Mouse (Mus musculus) heart, embryonic 14.5 days (tissue): Measurements from ENCODE around the gene Ppt2. TPM values are rescaled to one million over a fixed set of nuclear protein-coding genes. Genes with fewer than 3 reads are reported as not detected.

ENCODE experiments used
- ATAC-seq: fragments of 200-750 bp; cut with Nextera tagmentation; 2 replicates; pipeline ENCODE4 v1.8.0; 2017; ENCODE audit warnings: low read depth, moderate TSS enrichment; ENCODE audit not compliant: insufficient number of reproducible peaks, insufficient read depth, low FRiP score
- H3K27ac ChIP-seq, 2 experiments: fragments of 200-500 bp in 1 of 2; fragments of 300-500 bp in 1 of 2; sonication (generic) in 1 of 2; replicated peaks in 1 of 2; 2 replicates each; pipeline ENCODE4 v1.5.1; 2012 to 2014; ENCODE audit warnings: low read depth in 2 of 2, low read length in 2 of 2, control low read depth in 1 of 2, mild to moderate bottlenecking in 1 of 2, mixed read lengths in 1 of 2; ENCODE audit not compliant: control insufficient read depth in 1 of 2, insufficient read depth in 1 of 2
- H3K27me3 ChIP-seq: fragments of 300-500 bp; sonication (generic); 2 replicates; pipeline ENCODE4 v1.6.1; 2014; ENCODE audit warnings: mild to moderate bottlenecking, low read length, control low read depth; ENCODE audit not compliant: control insufficient read depth, insufficient read depth
- H3K36me3 ChIP-seq: fragments of 300-500 bp; sonication (generic); 2 replicates; pipeline ENCODE4 v1.6.1; 2014; ENCODE audit warnings: mild to moderate bottlenecking, control low read depth, low read length, mixed read lengths; ENCODE audit not compliant: control insufficient read depth, insufficient read depth
- H3K4me1 ChIP-seq, 2 experiments: fragments of 200-500 bp in 1 of 2; fragments of 300-500 bp in 1 of 2; sonication (generic) in 1 of 2; 2 replicates each; pipeline ENCODE4 v1.6.1; 2012 to 2014; ENCODE audit warnings: low read length in 2 of 2, control low read depth in 1 of 2, mixed read lengths in 1 of 2; ENCODE audit not compliant: control insufficient read depth in 2 of 2, insufficient read depth in 2 of 2
- H3K4me2 ChIP-seq: fragments of 300-500 bp; sonication (generic); 2 replicates; pipeline ENCODE4 v1.6.1; 2014; ENCODE audit warnings: mild to moderate bottlenecking, low read length
- H3K4me3 ChIP-seq, 2 experiments: fragments of 200-500 bp in 1 of 2; fragments of 300-500 bp in 1 of 2; sonication (generic) in 1 of 2; 2 replicates each; pipeline ENCODE4 v1.5.1; 2012 to 2014; ENCODE audit warnings: low read length in 2 of 2, mild to moderate bottlenecking in 2 of 2, control low read depth in 1 of 2, low read depth in 1 of 2, moderate library complexity in 1 of 2; ENCODE audit not compliant: control insufficient read depth in 1 of 2, insufficient read depth in 1 of 2
- H3K9ac ChIP-seq: fragments of 300-500 bp; sonication (generic); 2 replicates; pipeline ENCODE4 v1.6.1; 2014; ENCODE audit warnings: mild to moderate bottlenecking, low read length
- H3K9me3 ChIP-seq: fragments of 300-500 bp; sonication (generic); 2 replicates; pipeline ENCODE4 v1.6.1; 2016; ENCODE audit warnings: low read length, control low read depth; ENCODE audit not compliant: control insufficient read depth
- WGBS: fragments of 180-500 bp; shearing (Covaris S2); extraction: QIAGEN DNeasy Blood & Tissue Kit; methylation state at CpG from one replicate; pipeline ENCODE4 v1.1.7; 2014; 5-methylcytosine and 5-hydroxymethylcytosine counted together
- polyA plus RNA-seq: library from polyadenylated mRNA; unstranded; fragments of >200 nt; fragmentation: Nextera tagmentation; extraction: Ambion mirVana; gene quantifications from 2 replicates; pipeline ENCODE4 v1.2.1, GENCODE M21; 2014

The Ppt2 gene
- polyA plus RNA-seq, 1 experiment from 2014 or later, result 33.3 TPM

DNA sequence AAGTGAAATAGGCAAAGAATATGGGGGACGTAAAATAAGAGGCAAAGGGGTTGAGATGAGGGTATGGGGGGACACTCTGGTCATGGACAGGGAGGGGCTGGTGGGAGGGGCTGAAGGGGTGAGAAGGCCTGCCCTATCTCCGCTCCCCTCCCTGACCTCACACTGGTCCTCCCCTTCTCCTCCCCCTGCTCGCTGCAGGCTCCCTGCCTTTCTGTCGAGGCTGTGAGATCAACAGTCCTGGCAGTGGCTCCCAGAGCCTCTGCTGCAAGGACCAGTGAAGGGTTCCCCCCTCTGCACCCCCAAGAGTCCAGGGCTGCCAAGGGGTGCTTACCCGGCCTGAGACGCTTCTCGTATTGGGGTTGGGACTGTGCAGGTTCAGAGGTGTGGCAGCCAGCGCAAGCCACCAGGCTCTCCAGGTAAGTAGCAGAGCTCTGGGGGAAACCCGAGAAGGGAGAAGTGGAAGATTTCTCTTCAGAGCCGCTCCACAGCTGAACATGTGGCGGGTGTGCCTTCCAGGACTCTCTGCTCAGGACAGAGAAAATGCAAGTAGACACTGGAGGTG lies 32.0 kb upstream of the Ppt2 start:
- H3K27me3 ChIP-seq, result peaks cover 17% of the 10 kb centered on the region
- peak overlapping the region; percentile 0 to 19; a peak in 3 of 4 replicates for H3K4me3 ChIP-seq
- ATAC-seq, result no peak
- H3K4me1 ChIP-seq, result peaks cover 22 to 26% of the 10 kb centered on the region in 2 experiments
- peak overlapping the region; percentile 48 for H3K4me2 ChIP-seq
- WGBS, result 33% methylated on average over 11 of the region's 11 CpGs
- H3K9me3 ChIP-seq, result no peaks in the 10 kb centered on the region
- H3K27ac ChIP-seq, result 0 out of 4 replicates have a peak overlapping the region, but pooled peaks of 1 of the 2 experiments have one; percentile 14
- peak overlapping the region; percentile 45; the same call in 1 of the 2 replicates for H3K9ac ChIP-seq
- H3K36me3 ChIP-seq, result no peaks in the 10 kb centered on the region

DNA sequence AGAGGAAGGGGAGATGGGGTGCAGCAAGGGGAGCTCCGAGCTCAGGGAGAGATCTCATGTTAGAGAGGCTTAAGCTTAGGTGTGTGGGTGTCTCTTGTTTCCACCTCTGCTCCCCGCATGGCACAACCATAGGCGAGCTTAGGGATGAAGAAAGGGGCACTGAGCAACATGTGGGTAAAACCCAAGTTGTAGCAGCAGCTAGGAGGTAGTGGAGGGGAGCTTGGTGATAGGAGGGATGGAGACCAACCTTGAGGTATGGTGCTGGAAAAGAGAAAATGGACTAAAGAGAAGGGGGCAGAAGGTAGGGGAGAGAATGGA lies 31.5 kb upstream of the Ppt2 start:
- Histone ChIP-seq H3K36me3 (no peaks in the 10 kb centered on the region), H3K4me1 (peaks cover 26 to 31% of the 10 kb centered on the region in 2 experiments), H3K9me3 (no peaks in the 10 kb centered on the region), H3K4me3 (no peak overlapping the region), H3K27ac (no peak overlapping the region), H3K4me2 (no peak overlapping the region), H3K9ac (no peak overlapping the region), H3K27me3 (peaks cover 17% of the 10 kb centered on the region)
- WGBS, result 48% methylated on average over 3 of the region's 3 CpGs
- ATAC-seq, result no peak

DNA sequence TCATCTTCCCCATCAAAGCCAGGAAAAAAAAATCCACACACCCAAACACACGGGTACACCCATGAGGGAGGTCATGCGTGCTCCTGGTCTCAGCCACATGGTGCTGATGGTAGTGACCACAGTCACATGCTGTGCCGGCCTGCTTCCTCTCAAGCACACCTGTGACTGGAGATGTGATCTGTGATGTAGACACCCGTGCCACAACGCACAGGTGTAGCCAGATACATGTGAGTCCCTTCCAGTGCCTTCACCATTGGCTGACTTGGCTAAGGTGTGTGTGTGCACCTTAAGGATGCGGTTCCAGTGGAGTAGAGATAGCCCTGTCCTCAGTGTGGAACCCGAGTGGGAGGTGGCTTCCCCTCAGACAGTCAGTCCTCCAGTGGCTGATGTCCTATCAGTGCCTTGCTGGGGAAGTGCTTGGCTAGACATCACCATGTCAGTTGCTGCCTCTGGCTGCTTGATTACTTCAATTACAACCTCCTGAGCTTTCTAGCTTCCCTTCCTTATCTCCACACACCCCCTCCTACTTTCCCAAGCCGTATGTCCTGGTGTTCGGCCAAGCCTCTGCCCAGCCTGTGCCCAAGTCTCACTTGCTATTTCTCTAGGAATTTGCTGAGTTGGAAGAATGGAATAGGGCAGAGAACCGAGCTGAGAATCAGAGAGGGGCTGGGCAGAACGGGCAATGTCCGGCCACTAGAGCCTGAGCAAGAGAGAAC lies 31.0 kb upstream of the Ppt2 start:
- H3K27me3 ChIP-seq, result peaks cover 17% of the 10 kb centered on the region

DNA sequence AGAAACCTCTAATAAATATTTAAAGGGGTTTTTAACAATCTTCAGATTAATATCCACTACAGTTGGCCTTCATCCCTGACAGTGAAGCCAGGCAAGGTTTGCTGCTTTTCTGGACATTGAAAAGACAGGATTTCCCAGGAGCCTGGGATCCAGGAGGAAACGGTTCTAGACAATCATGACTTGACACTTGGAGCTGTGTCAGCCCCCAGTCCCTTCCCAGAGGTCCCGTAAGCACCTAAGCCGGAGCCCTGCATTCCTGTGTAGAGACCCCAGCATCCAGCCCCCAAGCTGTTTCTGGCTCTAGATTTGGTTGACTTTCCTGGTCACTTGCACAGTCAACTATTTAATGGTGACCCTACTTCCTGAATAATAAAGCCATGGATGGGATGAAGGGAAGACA lies 30.3 kb upstream of the Ppt2 start:
- H3K9ac ChIP-seq, result no peak overlapping the region
- H3K4me2 ChIP-seq, result no peak overlapping the region
- peaks cover 8% of the 10 kb centered on the region for H3K36me3 ChIP-seq
- no peak overlapping the region for H3K27ac ChIP-seq
- 61% methylated on average over 3 of the region's 3 CpGs for WGBS
- H3K27me3 ChIP-seq, result peaks cover 17% of the 10 kb centered on the region
- H3K4me1 ChIP-seq, result peaks cover 26 to 38% of the 10 kb centered on the region in 2 experiments
- H3K4me3 ChIP-seq, result no peak overlapping the region
- H3K9me3 ChIP-seq, result no peaks in the 10 kb centered on the region
- ATAC-seq, result no peak

More for the DNA sequence above, 31.0 kb upstream of the Ppt2 start:
- no peak overlapping the region for H3K4me3 ChIP-seq
- H3K27ac ChIP-seq, result no peak overlapping the region
- no peak overlapping the region for H3K9ac ChIP-seq
- peaks cover 26 to 36% of the 10 kb centered on the region in 2 experiments for H3K4me1 ChIP-seq
- H3K4me2 ChIP-seq, result no peak overlapping the region
- ATAC-seq, result no peak
- WGBS, result 41% methylated on average over 12 of the region's 12 CpGs
- H3K9me3 ChIP-seq, result no peaks in the 10 kb centered on the region
- 0 out of 2 replicates have a peak, but pooled peaks cover 2% of the 10 kb centered on the region for H3K36me3 ChIP-seq

DNA sequence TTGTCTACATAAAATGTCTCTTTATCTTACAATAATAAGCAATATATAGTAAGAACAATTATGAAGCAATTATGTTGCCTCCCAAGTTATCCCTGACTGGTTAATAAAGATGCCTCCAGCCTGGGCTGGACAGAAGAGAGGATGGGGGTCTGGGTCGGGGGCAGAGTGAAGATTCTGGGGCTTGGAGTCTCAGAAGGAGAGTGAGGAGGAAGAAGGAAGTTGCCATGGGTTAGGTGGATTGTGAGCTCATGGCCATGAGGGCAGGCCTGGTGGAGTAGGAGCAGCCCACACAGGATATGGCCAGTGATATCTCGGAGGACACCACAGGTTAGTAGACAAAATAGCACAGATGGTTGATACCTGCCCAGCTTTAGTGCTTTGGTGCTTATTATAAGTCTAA lies 29.8 kb upstream of the Ppt2 start:
- Histone ChIP-seq H3K36me3 (peaks cover 12% of the 10 kb centered on the region), H3K27me3 (peaks cover 17% of the 10 kb centered on the region), H3K4me3 (no peak overlapping the region), H3K9ac (no peak overlapping the region), H3K9me3 (no peaks in the 10 kb centered on the region), H3K27ac (no peak overlapping the region), H3K4me1 (peaks cover 26 to 38% of the 10 kb centered on the region in 2 experiments), H3K4me2 (no peak overlapping the region)
- ATAC-seq, result no peak
- 61% methylated on average over 2 of the region's 2 CpGs for WGBS

DNA sequence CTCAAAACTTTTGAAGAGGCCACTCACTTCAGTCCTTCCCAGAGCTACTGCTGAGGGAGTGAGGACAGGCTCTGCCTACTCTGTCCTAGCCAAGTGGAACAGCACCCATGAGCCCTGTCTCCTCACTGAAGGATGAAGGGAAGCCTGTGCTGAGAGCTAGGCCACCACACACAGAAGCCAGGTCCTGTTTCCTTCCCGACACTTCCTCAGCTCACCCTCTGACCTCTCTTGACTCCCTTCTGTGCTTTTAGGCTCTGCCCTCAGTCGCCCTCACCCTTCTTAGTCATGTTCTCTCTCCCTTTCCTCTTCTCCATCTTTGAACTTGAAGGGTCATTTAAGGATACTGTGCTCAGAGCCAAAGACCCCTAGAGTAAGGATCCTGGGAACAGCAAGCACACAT lies 29.0 kb upstream of the Ppt2 start:
- H3K9me3 ChIP-seq, result no peaks in the 10 kb centered on the region
- WGBS, result 28% methylated on average over 2 of the region's 2 CpGs
- no peak overlapping the region for H3K27ac ChIP-seq
- H3K4me1 ChIP-seq, result peaks cover 26 to 38% of the 10 kb centered on the region in 2 experiments
- ATAC-seq, result no peak
- H3K9ac ChIP-seq, result no peak overlapping the region
- H3K4me3 ChIP-seq, result no peak overlapping the region
- peaks cover 21% of the 10 kb centered on the region for H3K36me3 ChIP-seq
- no peak overlapping the region for H3K4me2 ChIP-seq
- H3K27me3 ChIP-seq, result peaks cover 17% of the 10 kb centered on the region

DNA sequence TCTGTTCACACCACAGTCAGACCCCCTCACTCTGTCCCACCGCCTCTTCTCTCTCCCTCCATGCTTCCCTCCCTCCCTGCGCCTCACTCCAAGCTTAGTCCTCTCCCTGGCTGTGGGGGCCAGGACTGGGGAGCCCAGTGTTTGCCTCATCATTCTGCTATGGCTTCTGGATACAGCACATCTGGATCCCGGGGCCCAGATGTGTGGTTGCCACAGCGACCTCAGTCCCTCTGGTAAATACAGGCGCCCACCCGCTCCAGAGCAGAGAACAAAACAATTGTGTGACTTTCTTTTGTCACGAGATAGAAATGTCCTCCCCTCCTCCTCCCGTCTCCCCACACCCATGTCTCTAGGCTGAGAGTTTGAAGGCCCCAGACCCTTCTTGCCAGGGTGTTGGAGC lies 28.4 kb upstream of the Ppt2 start:
- peaks cover 26 to 38% of the 10 kb centered on the region in 2 experiments for H3K4me1 ChIP-seq
- no peak overlapping the region for H3K9ac ChIP-seq
- ATAC-seq, result no peak
- peaks cover 27% of the 10 kb centered on the region for H3K36me3 ChIP-seq
- 60% methylated on average over 8 of the region's 8 CpGs for WGBS
- no peaks in the 10 kb centered on the region for H3K9me3 ChIP-seq
- peaks cover 17% of the 10 kb centered on the region for H3K27me3 ChIP-seq
- no peak overlapping the region for H3K27ac ChIP-seq
- H3K4me3 ChIP-seq, result no peak overlapping the region
- H3K4me2 ChIP-seq, result no peak overlapping the region
